Mouse (Mus musculus): ENCODE measurements around the gene Pde7b. TPM values are rescaled to one million over a fixed set of nuclear protein-coding genes. Genes with fewer than 3 reads are reported as not detected.

Gene Pde7b
- polyA plus RNA-seq, 1 experiment from 2014 or later = 6.7 TPM

Other genes with a start within 250 kb of the Pde7b start
- gene Ahi1, start 227.5 kb upstream of the Pde7b start, polyA plus RNA-seq (2015; fragmentation: Nextera tagmentation; extraction: Ambion mirVana) = 2.7 and 5.1 TPM in 2 replicates

All from heart, embryonic 15.5 days (tissue).